Mouse (Mus musculus) natural killer cell, adult 2 months (primary cell): ENCODE results near the gene Esyt3.
A peak's percentile ranks its signal among the peaks of the same experiment; 100 is the strongest.

Experiments
- DNase-seq, 2 experiments: peaks; one replicate each; pipeline ENCODE4 v3.0.0; 2022; ENCODE audit warnings: low spot score in 2 of 2

Esyt3 gene

GRCm38 (mm10) chr9:99357921-99358692 lies at the start of gene Esyt3:
Esyt3 (minus strand) TSS chr9:99358557.
- no peak for DNase-seq

DNA sequence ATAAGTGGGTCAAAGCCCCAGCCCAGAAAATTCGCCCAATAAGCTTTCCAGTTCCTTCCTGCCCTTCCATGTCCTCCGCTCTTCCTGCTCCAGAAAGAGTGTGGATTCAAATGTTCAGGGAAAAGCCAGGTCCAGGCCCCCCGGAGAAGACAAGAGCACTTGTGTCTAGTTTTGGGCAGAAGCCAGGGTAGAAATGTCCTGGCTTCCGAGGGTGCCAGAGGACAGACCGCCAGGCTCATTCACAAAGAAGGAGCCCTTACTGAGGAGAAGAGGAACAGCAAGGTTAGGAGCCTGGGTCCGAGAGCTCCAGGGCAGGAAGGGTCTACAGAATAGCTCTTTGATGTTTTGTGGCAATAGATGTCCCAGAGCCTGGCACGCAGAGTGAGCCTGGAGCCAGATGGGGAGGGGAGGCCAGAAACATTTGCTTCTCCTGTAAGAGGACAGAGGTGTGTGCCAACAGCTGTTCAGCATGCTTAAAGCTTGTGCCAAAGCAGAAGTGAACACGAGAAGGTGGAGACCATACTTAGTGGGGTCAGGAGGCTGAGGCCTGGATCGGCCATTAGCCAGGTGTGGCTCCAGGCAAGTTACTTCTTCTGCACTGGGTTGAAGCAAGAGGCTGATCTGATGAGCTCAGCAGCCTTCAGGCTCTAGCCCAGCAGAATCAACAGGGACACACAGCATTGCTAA lies 43.1 kb upstream of the Esyt3 start:
- DNase-seq: no peak

DNA sequence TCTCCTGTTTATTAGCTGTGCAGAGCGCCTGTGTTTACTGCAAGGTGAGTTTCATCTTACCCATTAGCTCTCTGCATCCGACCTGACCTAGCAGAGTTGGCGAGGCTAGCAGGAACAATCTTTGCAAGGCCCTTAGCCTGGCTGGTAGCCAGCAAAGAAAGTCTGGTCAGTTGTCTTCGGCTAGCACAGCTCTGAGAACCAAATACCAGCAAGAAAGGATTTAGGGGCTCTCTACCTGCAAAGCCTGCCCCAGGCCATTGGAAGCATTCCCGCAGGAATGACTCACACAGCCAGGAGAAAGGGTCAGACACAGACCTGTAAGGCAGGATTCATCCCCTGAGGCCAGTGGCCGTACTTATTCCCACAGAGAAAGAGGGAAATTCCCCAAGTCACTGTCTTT lies 42.4 kb upstream of the Esyt3 start:
- DNase-seq: no peak

- no peak for DNase-seq
Observed at GRCm38 (mm10) chr9:99397056-99397815, 38.9 kb upstream of the Esyt3 start.

- no peak for DNase-seq
Observed at GRCm38 (mm10) chr9:99394366-99394765, 36.0 kb upstream of the Esyt3 start.

DNA sequence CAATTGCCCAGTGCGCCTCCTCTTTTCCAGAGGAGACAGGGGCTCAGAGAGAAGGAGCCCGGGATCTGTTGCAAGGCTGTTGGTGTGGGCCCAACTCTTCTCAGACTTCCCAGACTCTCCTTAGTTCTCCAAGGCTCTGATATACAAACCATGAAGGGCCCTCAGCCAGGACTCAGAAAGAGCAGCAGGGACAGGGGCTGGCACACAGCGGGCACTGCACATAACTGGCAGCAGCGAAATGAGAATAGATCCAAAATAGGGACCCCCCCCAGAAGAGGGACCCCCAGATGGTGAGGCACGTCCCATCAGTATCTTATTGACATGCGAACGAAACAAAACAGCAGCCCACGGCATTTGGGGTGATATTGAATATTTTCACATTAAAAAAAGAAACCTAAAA lies 34.8 kb upstream of the Esyt3 start:
- no peak for DNase-seq

DNA sequence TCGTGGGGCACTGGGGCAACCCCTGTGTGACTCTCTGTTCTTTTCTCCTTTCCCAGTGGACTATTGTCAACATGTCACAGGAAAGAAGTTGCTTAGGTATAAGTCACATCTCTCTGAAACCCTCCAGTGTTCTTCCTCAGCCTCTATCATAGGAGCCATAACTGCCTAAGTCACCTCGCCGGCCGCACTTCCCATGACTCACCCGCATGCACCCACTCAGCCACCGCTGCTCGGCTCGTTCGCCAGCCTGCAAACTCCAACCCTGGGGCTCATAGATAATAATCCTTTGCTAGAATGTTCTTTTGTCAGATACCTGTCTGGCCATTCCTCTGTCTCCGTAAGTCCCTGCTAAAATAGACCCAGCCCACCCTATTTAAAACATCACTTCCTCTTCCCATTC lies 33.2 kb upstream of the Esyt3 start:
- no peak for DNase-seq

- no peak for DNase-seq
Observed at GRCm38 (mm10) chr9:99390716-99391115, 32.4 kb upstream of the Esyt3 start.

- no peak for DNase-seq
Observed at GRCm38 (mm10) chr9:99390201-99390600, 31.8 kb upstream of the Esyt3 start.

DNA sequence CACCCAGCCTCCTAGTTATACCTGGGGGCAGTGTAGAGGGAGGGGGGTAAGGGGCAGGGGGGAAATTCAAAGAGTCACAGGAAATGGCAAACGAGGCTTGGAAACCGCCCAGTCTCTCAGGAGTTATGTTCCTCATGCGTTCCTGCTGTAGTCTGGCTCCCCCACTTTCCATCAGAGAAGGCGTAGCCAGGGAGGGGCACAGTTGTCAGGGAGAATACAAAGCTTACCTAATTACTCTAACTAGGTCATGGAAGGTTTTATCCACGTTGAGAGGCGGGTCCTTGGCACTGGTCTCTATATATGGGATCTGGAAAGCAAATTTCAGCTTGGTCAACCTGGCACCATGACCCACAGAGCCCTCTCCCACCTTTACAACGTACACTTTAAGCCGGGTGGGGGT lies 31.1 kb upstream of the Esyt3 start:
- no peak for DNase-seq

DNA sequence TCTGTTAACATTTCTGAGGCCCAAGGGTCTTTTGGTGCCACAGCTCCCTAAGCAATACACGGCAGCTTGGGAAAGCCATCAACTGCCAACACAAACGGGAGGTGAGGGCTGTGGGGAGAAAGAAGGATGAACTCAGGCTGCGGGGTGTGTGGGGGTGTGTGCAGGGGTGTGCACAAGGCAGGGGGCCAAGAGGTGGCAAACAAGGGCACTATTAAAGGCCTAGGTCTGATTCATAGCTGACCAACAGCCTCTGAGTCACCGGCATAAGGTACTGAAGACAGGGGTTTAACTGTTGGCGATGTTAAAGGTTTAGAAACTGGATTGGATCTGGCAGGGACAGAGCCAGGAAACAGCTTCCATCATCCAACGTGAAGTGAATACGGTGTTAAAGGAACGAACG lies 30.5 kb upstream of the Esyt3 start:
- no peak for DNase-seq

- no peak for DNase-seq
Observed at GRCm38 (mm10) chr9:99388078-99388477, 29.7 kb upstream of the Esyt3 start.

GRCm38 (mm10) chr9:99382556-99382955 lies 24.2 kb upstream of the Esyt3 start:
- DNase-seq: no peak

DNA sequence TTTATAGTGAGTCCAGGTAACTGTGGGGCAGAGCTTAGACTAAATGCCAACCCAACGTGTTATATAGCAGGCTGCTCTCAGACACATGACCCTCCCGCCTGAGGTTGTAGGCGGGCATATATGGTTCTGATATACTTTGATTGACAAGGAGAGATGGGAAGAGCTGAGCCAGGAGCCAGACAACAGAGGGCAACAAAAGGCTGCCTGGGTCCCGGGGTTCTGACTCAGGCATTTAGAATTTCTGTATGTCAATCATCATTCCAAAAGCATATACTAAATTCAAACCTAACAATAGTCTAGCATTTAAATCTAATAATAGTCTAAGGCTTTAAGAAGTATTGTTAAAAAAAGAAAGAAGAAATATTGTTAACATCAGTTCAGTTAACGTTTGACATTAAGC lies 20.8 kb upstream of the Esyt3 start:
- DNase-seq: no peak

DNA sequence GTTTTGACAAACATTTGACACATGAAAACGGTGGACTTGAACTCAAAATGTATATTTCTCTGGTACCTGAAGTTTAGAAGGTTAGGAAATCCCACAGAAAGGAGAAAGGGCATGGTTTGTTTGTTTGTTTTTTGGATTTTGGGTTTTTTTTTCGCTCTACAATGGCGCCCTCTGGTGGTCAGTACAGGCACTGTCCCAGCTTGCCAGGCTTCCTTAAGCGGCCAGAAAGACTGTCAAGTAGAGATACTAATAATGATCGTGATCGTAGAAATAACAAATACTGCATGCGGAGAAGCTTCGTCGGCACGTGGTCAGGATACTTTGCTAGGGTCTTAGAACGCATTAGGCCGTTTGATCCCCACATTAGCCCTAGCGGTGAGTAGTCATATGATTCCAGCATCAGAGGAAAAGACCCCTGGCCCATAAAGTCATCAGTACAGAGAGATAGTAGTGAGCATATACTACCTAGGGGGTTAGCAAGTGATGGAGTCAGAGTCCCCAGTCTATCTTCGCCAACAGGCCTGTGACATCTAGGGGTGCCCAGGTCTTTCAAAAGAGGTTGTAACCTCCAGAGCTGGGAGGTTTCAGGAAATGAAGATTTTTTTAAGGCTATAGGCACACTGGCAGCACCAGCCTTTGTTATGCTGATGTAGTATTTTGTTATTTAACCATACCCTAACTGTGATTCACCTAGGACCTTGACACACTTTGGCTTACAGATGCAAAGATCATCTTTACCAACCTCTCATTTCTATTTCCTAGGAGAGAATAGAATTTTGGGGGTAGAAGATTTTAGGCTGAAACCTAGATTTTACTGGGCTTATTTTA lies 18.4 kb upstream of the Esyt3 start:
- peak; percentile 17 to 18 for DNase-seq

- no peak for DNase-seq
Observed at GRCm38 (mm10) chr9:99368431-99368830, 10.1 kb upstream of the Esyt3 start.

DNA sequence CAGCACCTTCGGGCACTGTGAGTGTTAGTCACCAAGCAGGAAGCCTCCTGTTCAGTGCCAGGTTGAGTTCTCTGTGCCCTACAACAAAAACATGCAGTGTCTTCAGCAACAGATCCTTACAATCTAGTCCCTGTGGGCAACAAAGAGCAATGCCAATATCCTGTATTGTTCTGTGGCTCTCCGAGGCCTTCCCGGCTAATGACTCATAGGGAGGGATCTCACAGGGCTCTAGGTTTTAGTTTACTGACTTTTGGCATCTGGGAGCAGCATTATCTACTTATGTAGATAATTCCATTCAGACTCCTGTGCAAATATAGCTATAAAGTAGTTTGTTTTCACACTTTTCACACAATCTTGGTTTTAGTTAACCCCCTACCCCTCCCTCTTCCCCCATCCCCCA lies 7.5 kb upstream of the Esyt3 start:
- DNase-seq: no peak

DNA sequence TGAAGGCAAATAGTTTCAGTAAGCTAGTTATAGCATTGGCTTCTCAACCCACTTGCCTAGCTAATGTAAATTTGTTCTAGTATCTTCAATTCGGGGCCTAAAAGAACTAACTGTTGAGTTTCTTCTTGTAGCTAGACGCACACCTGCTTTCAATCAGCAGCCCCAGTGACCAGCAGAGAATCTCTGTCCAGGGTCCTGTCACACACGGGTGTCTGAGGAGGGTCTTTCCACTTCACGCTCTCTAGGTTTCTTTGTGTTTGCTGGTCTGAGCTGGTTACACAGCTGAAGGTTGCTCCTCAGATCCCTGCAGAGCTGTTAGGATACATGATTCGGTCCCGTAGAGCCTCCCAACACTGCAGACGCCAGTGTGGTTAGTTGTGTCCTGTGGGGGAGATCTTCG lies 4.7 kb upstream of the Esyt3 start:
- DNase-seq: no peak

GRCm38 (mm10) chr9:99361946-99362345 lies 3.6 kb upstream of the Esyt3 start:
- no peak for DNase-seq

DNA sequence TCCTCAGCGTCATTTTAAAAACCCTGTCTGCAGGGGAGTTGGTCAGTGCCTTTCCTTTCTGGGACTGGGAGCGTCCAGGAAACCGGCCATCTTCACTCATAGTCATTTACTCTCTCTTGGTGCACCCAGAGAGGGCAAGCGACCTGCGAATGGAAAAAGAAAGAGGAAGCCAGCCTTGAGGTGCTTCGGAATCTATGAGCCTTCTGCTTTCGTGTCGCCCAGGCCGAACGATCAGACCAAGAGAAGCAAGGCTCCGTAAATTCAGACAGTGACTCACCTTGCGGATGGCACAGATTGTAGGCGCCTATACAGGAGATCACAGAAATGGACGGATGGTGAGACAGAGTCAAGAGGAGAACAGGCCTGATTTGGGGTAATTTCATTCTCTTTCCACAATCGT lies 655 bp upstream of the Esyt3 start:
- DNase-seq: no peak

DNA sequence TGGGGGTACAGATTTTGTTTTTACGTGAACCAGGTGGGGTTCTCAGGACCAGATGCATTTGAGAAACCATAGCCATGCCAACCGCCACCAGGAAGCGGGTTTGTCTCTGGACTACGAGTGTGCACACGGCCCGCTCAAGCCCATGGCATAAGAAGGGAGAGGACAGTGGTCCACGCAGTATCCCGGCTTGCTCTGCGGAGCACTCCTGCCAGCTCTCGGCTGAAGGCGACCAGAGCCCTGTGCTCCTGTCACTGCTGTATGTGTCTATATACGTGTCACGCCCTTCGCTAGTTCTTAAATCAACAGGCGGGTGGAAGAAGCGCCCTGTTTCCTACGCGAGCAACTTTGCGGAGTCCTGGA lies 816 bp downstream of the Esyt3 start:
- DNase-seq: no peak

DNA sequence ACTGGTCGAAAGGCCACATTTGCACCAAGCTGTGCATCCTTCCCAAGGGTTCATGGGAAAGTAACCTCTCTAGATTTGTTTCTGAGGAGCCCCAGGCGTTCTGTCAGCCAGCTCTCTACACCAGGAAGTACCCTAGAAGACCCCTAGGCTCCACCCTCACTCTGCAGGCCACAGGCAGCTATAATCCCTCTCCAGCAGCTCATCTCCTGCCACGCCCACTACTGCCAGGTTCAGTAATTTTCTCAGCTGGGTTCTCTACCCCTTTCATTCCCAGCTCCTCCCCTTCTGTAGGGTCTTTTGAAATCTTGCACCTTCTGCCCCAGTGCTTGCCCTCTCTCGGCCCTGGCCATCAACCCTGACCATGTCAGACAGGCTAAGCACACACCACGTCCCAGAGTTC lies 2.4 kb downstream of the Esyt3 start:
- no peak for DNase-seq
